Mouse (Mus musculus): ENCODE results near the gene Klhl10. TPM values are rescaled to one million over a fixed set of nuclear protein-coding genes. Genes with fewer than 3 reads are reported as not detected.

Klhl10 gene
- polyA plus RNA-seq, 1 experiment from 2014 or later = 0.36 TPM

- no peak for ATAC-seq (replicated peaks; ENCODE audit: low FRiP score)
- DNase-seq (ENCODE audit: low spot score) = no peak
- Histone ChIP-seq H3K27ac (ENCODE audit: low read depth, low read length) (no peak overlapping the region), H3K9me3 (ENCODE audit: control insufficient read depth, low read length) (no peaks in the 10 kb centered on the region), H3K4me3 (ENCODE audit: low read depth, low read length) (no peak overlapping the region), H3K27me3 (replicated peaks; ENCODE audit: control insufficient read depth, insufficient read depth, low read length) (no peaks in the 10 kb centered on the region), H3K4me2 (no peak overlapping the region), H3K4me1 (replicated peaks; ENCODE audit: control insufficient read depth, insufficient read depth, low read length) (no peaks in the 10 kb centered on the region), H3K9ac (ENCODE audit: low read depth, low read length) (no peak overlapping the region), H3K36me3 (ENCODE audit: control insufficient read depth, insufficient read depth, low read length) (peaks cover 8% of the 10 kb centered on the region; the same call in 1 of the 2 replicates)
- 68% methylated on average over 5 of the region's 5 CpGs for WGBS
These were observed 9.7 kb upstream of the Klhl10 start for GRCm38 (mm10) chr11:100432002-100432401.

- Histone ChIP-seq H3K36me3 (ENCODE audit: control insufficient read depth, insufficient read depth, low read length) (peaks cover 16% of the 10 kb centered on the region), H3K9ac (ENCODE audit: low read depth, low read length) (no peak overlapping the region), H3K4me1 (replicated peaks; ENCODE audit: control insufficient read depth, insufficient read depth, low read length) (peaks cover 8% of the 10 kb centered on the region), H3K9me3 (ENCODE audit: control insufficient read depth, low read length) (no peaks in the 10 kb centered on the region), H3K4me3 (ENCODE audit: low read depth, low read length) (no peak overlapping the region), H3K27ac (ENCODE audit: low read depth, low read length) (no peak overlapping the region), H3K27me3 (replicated peaks; ENCODE audit: control insufficient read depth, insufficient read depth, low read length) (no peaks in the 10 kb centered on the region), H3K4me2 (no peak overlapping the region)
- no peak for ATAC-seq (replicated peaks; ENCODE audit: low FRiP score)
- DNase-seq (ENCODE audit: low spot score) = no peak
- 84% methylated on average over 9 of the region's 9 CpGs for WGBS
These were observed 6.0 kb upstream of the Klhl10 start for GRCm38 (mm10) chr11:100435678-100436246.

GRCm38 (mm10) chr11:100437901-100438300, 3.8 kb upstream of the Klhl10 start:
- 90% methylated on average over 1 of the region's 1 CpGs for WGBS

GRCm38 (mm10) chr11:100440691-100441522, 810 bp upstream of the Klhl10 start:
- 2% methylated on average over 50 of the region's 52 CpGs for WGBS

More at GRCm38 (mm10) chr11:100437901-100438300, 3.8 kb upstream of the Klhl10 start:
- Histone ChIP-seq H3K9me3 (ENCODE audit: control insufficient read depth, low read length) (no peaks in the 10 kb centered on the region), H3K9ac (ENCODE audit: low read depth, low read length) (no peak overlapping the region), H3K27me3 (replicated peaks; ENCODE audit: control insufficient read depth, insufficient read depth, low read length) (no peaks in the 10 kb centered on the region), H3K4me1 (replicated peaks; ENCODE audit: control insufficient read depth, insufficient read depth, low read length) (peaks cover 11% of the 10 kb centered on the region), H3K36me3 (ENCODE audit: control insufficient read depth, insufficient read depth, low read length) (peaks cover 13% of the 10 kb centered on the region), H3K4me2 (no peak overlapping the region), H3K4me3 (ENCODE audit: low read depth, low read length) (no peak overlapping the region), H3K27ac (ENCODE audit: low read depth, low read length) (no peak overlapping the region)
- ATAC-seq (replicated peaks; ENCODE audit: low FRiP score) = no peak
- DNase-seq (ENCODE audit: low spot score) = no peak

GRCm38 (mm10) chr11:100442625-100443024, 908 bp downstream of the Klhl10 start:
- DNase-seq (ENCODE audit: low spot score) (no peak), ATAC-seq (replicated peaks; ENCODE audit: low FRiP score) (no peak)
- Histone ChIP-seq H3K36me3 (ENCODE audit: control insufficient read depth, insufficient read depth, low read length) (peaks cover 4% of the 10 kb centered on the region), H3K27ac (ENCODE audit: low read depth, low read length) (no peak overlapping the region), H3K4me3 (ENCODE audit: low read depth, low read length) (no peak overlapping the region), H3K4me1 (replicated peaks; ENCODE audit: control insufficient read depth, insufficient read depth, low read length) (peaks cover 11% of the 10 kb centered on the region), H3K9ac (ENCODE audit: low read depth, low read length) (no peak overlapping the region), H3K27me3 (replicated peaks; ENCODE audit: control insufficient read depth, insufficient read depth, low read length) (no peaks in the 10 kb centered on the region), H3K9me3 (ENCODE audit: control insufficient read depth, low read length) (no peaks in the 10 kb centered on the region), H3K4me2 (no peak overlapping the region)
- 87% methylated on average over 6 of the region's 6 CpGs for WGBS

More at GRCm38 (mm10) chr11:100440691-100441522, 810 bp upstream of the Klhl10 start:
- Histone ChIP-seq H3K27ac (ENCODE audit: low read depth, low read length) (no peak overlapping the region), H3K9me3 (ENCODE audit: control insufficient read depth, low read length) (no peaks in the 10 kb centered on the region), H3K36me3 (ENCODE audit: control insufficient read depth, insufficient read depth, low read length) (peaks cover 13% of the 10 kb centered on the region), H3K27me3 (replicated peaks; ENCODE audit: control insufficient read depth, insufficient read depth, low read length) (no peaks in the 10 kb centered on the region), H3K4me2 (peak overlapping the region; percentile 70), H3K9ac (ENCODE audit: low read depth, low read length) (peak overlapping the region; percentile 78), H3K4me1 (replicated peaks; ENCODE audit: control insufficient read depth, insufficient read depth, low read length) (peaks cover 11% of the 10 kb centered on the region), H3K4me3 (ENCODE audit: low read depth, low read length) (peak overlapping the region; percentile 68)
- DNase-seq (ENCODE audit: low spot score) (peak; percentile 75), ATAC-seq (replicated peaks; ENCODE audit: low FRiP score) (peak; percentile 94)

GRCm38 (mm10) chr11:100457247-100457646, 15.5 kb downstream of the Klhl10 start:
- no peak overlapping the region for H3K9ac ChIP-seq (ENCODE audit: low read depth, low read length)
- peaks cover 4% of the 10 kb centered on the region; the same call in 1 of the 2 replicates for H3K36me3 ChIP-seq (ENCODE audit: control insufficient read depth, insufficient read depth, low read length)
- no peak for DNase-seq (ENCODE audit: low spot score)
- H3K9me3 ChIP-seq (ENCODE audit: control insufficient read depth, low read length) = no peaks in the 10 kb centered on the region
- no peak overlapping the region for H3K4me3 ChIP-seq (ENCODE audit: low read depth, low read length)
- WGBS = 77% methylated on average over 4 of the region's 4 CpGs
- H3K27ac ChIP-seq (ENCODE audit: low read depth, low read length) = no peak overlapping the region
- no peaks in the 10 kb centered on the region for H3K4me1 ChIP-seq (replicated peaks; ENCODE audit: control insufficient read depth, insufficient read depth, low read length)
- no peaks in the 10 kb centered on the region for H3K27me3 ChIP-seq (replicated peaks; ENCODE audit: control insufficient read depth, insufficient read depth, low read length)
- no peak overlapping the region for H3K4me2 ChIP-seq
- no peak for ATAC-seq (replicated peaks; ENCODE audit: low FRiP score)

GRCm38 (mm10) chr11:100457711-100458110, 16.0 kb downstream of the Klhl10 start:
- H3K9me3 ChIP-seq (ENCODE audit: control insufficient read depth, low read length) = no peaks in the 10 kb centered on the region
- H3K4me2 ChIP-seq = no peak overlapping the region
- no peak overlapping the region for H3K9ac ChIP-seq (ENCODE audit: low read depth, low read length)
- no peaks in the 10 kb centered on the region for H3K4me1 ChIP-seq (replicated peaks; ENCODE audit: control insufficient read depth, insufficient read depth, low read length)
- H3K27me3 ChIP-seq (replicated peaks; ENCODE audit: control insufficient read depth, insufficient read depth, low read length) = no peaks in the 10 kb centered on the region
- peaks cover 4% of the 10 kb centered on the region; the same call in 1 of the 2 replicates for H3K36me3 ChIP-seq (ENCODE audit: control insufficient read depth, insufficient read depth, low read length)
- no peak overlapping the region for H3K4me3 ChIP-seq (ENCODE audit: low read depth, low read length)
- H3K27ac ChIP-seq (ENCODE audit: low read depth, low read length) = no peak overlapping the region
- WGBS = 91% methylated on average over 5 of the region's 5 CpGs
- DNase-seq (ENCODE audit: low spot score) (no peak), ATAC-seq (replicated peaks; ENCODE audit: low FRiP score) (no peak)

- no peak for DNase-seq (ENCODE audit: low spot score)
- WGBS = 93% methylated on average over 10 of the region's 10 CpGs
- peaks cover 15% of the 10 kb centered on the region for H3K4me1 ChIP-seq (replicated peaks; ENCODE audit: control insufficient read depth, insufficient read depth, low read length)
- ATAC-seq (replicated peaks; ENCODE audit: low FRiP score) = no peak
- no peak overlapping the region for H3K4me2 ChIP-seq
- H3K9me3 ChIP-seq (ENCODE audit: control insufficient read depth, low read length) = no peaks in the 10 kb centered on the region
- no peak overlapping the region for H3K4me3 ChIP-seq (ENCODE audit: low read depth, low read length)
- no peaks in the 10 kb centered on the region for H3K27me3 ChIP-seq (replicated peaks; ENCODE audit: control insufficient read depth, insufficient read depth, low read length)
- peaks cover 15% of the 10 kb centered on the region; the same call in 1 of the 2 replicates for H3K36me3 ChIP-seq (ENCODE audit: control insufficient read depth, insufficient read depth, low read length)
- no peak overlapping the region for H3K27ac ChIP-seq (ENCODE audit: low read depth, low read length)
- no peak overlapping the region for H3K9ac ChIP-seq (ENCODE audit: low read depth, low read length)
These were observed 21.0 kb downstream of the Klhl10 start for GRCm38 (mm10) chr11:100462699-100463098.
